Mouse (Mus musculus): Measurements from ENCODE around the gene Daam2. TPM values are rescaled to one million over a fixed set of nuclear protein-coding genes. Genes with fewer than 3 reads are reported as not detected.
A peak's percentile ranks its signal among the peaks of the same experiment; 100 is the strongest.

Gene Daam2
- polyA plus RNA-seq, 1 experiment = 54.4 TPM

- peaks cover 13% of the 10 kb centered on the region for H3K4me1 ChIP-seq (ENCODE audit: control insufficient read depth, insufficient read depth, low read length)
- WGBS = 30% methylated on average over 4 of the region's 4 CpGs
- H3K4me3 ChIP-seq (replicated peaks; ENCODE audit: insufficient read depth, low read depth, low read length) = no peak overlapping the region
- DNase-seq = peak in 1 of 2 experiments; percentile 58
- peak overlapping the region; percentile 10; the same call in 1 of the 2 replicates for H3K27ac ChIP-seq (ENCODE audit: insufficient read depth, low read length)
- TF ChIP-seq POLR2A (IDR thresholded peaks at IDR 0.05; ENCODE audit: borderline replicate concordance, insufficient read depth, low read length) (no peak), CTCF (IDR thresholded peaks at IDR 0.05; ENCODE audit: borderline replicate concordance, insufficient read depth, low read depth, low read length) (no peak)
- no peaks in the 10 kb centered on the region for H3K27me3 ChIP-seq (ENCODE audit: control insufficient read depth, insufficient read depth, low read length)
These were observed 18.1 kb downstream of the Daam2 start for GRCm38 (mm10) chr17:49545997-49546396.

GRCm38 (mm10) chr17:49545424-49545823 lies 18.7 kb downstream of the Daam2 start:
- 0 out of 2 replicates have a peak overlapping the region, but pooled peaks have one; percentile 22 for H3K27ac ChIP-seq (ENCODE audit: insufficient read depth, low read length)
- no peak for TF ChIP-seq POLR2A (IDR thresholded peaks at IDR 0.05; ENCODE audit: borderline replicate concordance, insufficient read depth, low read length)
- H3K4me1 ChIP-seq (ENCODE audit: control insufficient read depth, insufficient read depth, low read length) = peaks cover 13% of the 10 kb centered on the region
- H3K27me3 ChIP-seq (ENCODE audit: control insufficient read depth, insufficient read depth, low read length) = no peaks in the 10 kb centered on the region
- H3K4me3 ChIP-seq (replicated peaks; ENCODE audit: insufficient read depth, low read depth, low read length) = no peak overlapping the region
- no peak for DNase-seq
- WGBS = 80% methylated on average over 4 of the region's 4 CpGs

GRCm38 (mm10) chr17:49544561-49544960 lies 19.6 kb downstream of the Daam2 start:
- Histone ChIP-seq H3K27ac (ENCODE audit: insufficient read depth, low read length) (no peak overlapping the region), H3K27me3 (ENCODE audit: control insufficient read depth, insufficient read depth, low read length) (no peaks in the 10 kb centered on the region), H3K4me1 (ENCODE audit: control insufficient read depth, insufficient read depth, low read length) (peaks cover 16% of the 10 kb centered on the region), H3K4me3 (replicated peaks; ENCODE audit: insufficient read depth, low read depth, low read length) (no peak overlapping the region)
- TF ChIP-seq CTCF (IDR thresholded peaks at IDR 0.05; ENCODE audit: borderline replicate concordance, insufficient read depth, low read depth, low read length) = no peak
- WGBS = 28% methylated on average over 2 of the region's 2 CpGs
- DNase-seq = peak in 1 of 2 experiments; percentile 76

GRCm38 (mm10) chr17:49540706-49541105 lies 23.4 kb downstream of the Daam2 start:
- no peaks in the 10 kb centered on the region for H3K27me3 ChIP-seq (ENCODE audit: control insufficient read depth, insufficient read depth, low read length)
- TF ChIP-seq CTCF (IDR thresholded peaks at IDR 0.05; ENCODE audit: borderline replicate concordance, insufficient read depth, low read depth, low read length) (no peak), POLR2A (IDR thresholded peaks at IDR 0.05; ENCODE audit: borderline replicate concordance, insufficient read depth, low read length) (no peak)
- H3K4me1 ChIP-seq (ENCODE audit: control insufficient read depth, insufficient read depth, low read length) = peaks cover 9% of the 10 kb centered on the region
- no peak overlapping the region for H3K4me3 ChIP-seq (replicated peaks; ENCODE audit: insufficient read depth, low read depth, low read length)
- no peak overlapping the region for H3K27ac ChIP-seq (ENCODE audit: insufficient read depth, low read length)
- WGBS = 90% methylated on average over 14 of the region's 14 CpGs
- no peak for DNase-seq

- no peak overlapping the region for H3K27ac ChIP-seq (ENCODE audit: insufficient read depth, low read length)
- H3K4me1 ChIP-seq (ENCODE audit: control insufficient read depth, insufficient read depth, low read length) = peaks cover 3% of the 10 kb centered on the region
- TF ChIP-seq POLR2A (IDR thresholded peaks at IDR 0.05; ENCODE audit: borderline replicate concordance, insufficient read depth, low read length) (no peak), CTCF (IDR thresholded peaks at IDR 0.05; ENCODE audit: borderline replicate concordance, insufficient read depth, low read depth, low read length) (no peak)
- 44% methylated on average over 8 of the region's 8 CpGs for WGBS
- no peak overlapping the region for H3K4me3 ChIP-seq (replicated peaks; ENCODE audit: insufficient read depth, low read depth, low read length)
- DNase-seq = peak in 1 of 2 experiments; percentile 60
- H3K27me3 ChIP-seq (ENCODE audit: control insufficient read depth, insufficient read depth, low read length) = no peaks in the 10 kb centered on the region
These were observed 24.9 kb downstream of the Daam2 start for GRCm38 (mm10) chr17:49539204-49539603.

- Histone ChIP-seq H3K27me3 (ENCODE audit: control insufficient read depth, insufficient read depth, low read length) (no peaks in the 10 kb centered on the region), H3K4me1 (ENCODE audit: control insufficient read depth, insufficient read depth, low read length) (peaks cover 8% of the 10 kb centered on the region), H3K27ac (ENCODE audit: insufficient read depth, low read length) (no peak overlapping the region), H3K4me3 (replicated peaks; ENCODE audit: insufficient read depth, low read depth, low read length) (no peak overlapping the region)
- DNase-seq = no peak
- TF ChIP-seq POLR2A (IDR thresholded peaks at IDR 0.05; ENCODE audit: borderline replicate concordance, insufficient read depth, low read length) = no peak
- WGBS = 63% methylated on average over 4 of the region's 4 CpGs
These were observed 28.6 kb downstream of the Daam2 start for GRCm38 (mm10) chr17:49535580-49535979.

GRCm38 (mm10) chr17:49534267-49534719 lies 29.9 kb downstream of the Daam2 start:
- Histone ChIP-seq H3K4me3 (replicated peaks; ENCODE audit: insufficient read depth, low read depth, low read length) (no peak overlapping the region), H3K27me3 (ENCODE audit: control insufficient read depth, insufficient read depth, low read length) (no peaks in the 10 kb centered on the region), H3K4me1 (ENCODE audit: control insufficient read depth, insufficient read depth, low read length) (peaks cover 10% of the 10 kb centered on the region), H3K27ac (ENCODE audit: insufficient read depth, low read length) (no peak overlapping the region)
- no peak for DNase-seq
- 64% methylated on average over 9 of the region's 9 CpGs for WGBS
- TF ChIP-seq CTCF (IDR thresholded peaks at IDR 0.05; ENCODE audit: borderline replicate concordance, insufficient read depth, low read depth, low read length) (no peak), POLR2A (IDR thresholded peaks at IDR 0.05; ENCODE audit: borderline replicate concordance, insufficient read depth, low read length) (no peak)

GRCm38 (mm10) chr17:49531661-49532060 lies 32.5 kb downstream of the Daam2 start:
- Histone ChIP-seq H3K4me3 (replicated peaks; ENCODE audit: insufficient read depth, low read depth, low read length) (no peak overlapping the region), H3K27me3 (ENCODE audit: control insufficient read depth, insufficient read depth, low read length) (no peaks in the 10 kb centered on the region), H3K4me1 (ENCODE audit: control insufficient read depth, insufficient read depth, low read length) (peaks cover 30% of the 10 kb centered on the region), H3K27ac (ENCODE audit: insufficient read depth, low read length) (peak overlapping the region; percentile 14)
- TF ChIP-seq POLR2A (IDR thresholded peaks at IDR 0.05; ENCODE audit: borderline replicate concordance, insufficient read depth, low read length) = no peak
- TF ChIP-seq CTCF (IDR thresholded peaks at IDR 0.05; ENCODE audit: borderline replicate concordance, insufficient read depth, low read depth, low read length) = no peak
- 29% methylated on average over 5 of the region's 5 CpGs for WGBS
- peak in 1 of 2 experiments; percentile 55 for DNase-seq

Data from cerebellum, adult 2 months (tissue).